Mouse (Mus musculus) heart, postnatal 0 days (tissue): ENCODE data around the gene Dmrt2. TPM values are rescaled to one million over a fixed set of nuclear protein-coding genes. Genes with fewer than 3 reads are reported as not detected.
A peak's percentile ranks its signal among the peaks of the same experiment; 100 is the strongest.

Experiments
- ATAC-seq: fragments of 200-750 bp; cut with Nextera tagmentation; 2 replicates; pipeline ENCODE4 v1.8.0; 2017; ENCODE audit warnings: low read depth, moderate number of reproducible peaks, moderate library complexity; ENCODE audit not compliant: insufficient read depth
- DNase-seq: peaks from one replicate; pipeline ENCODE4 v3.0.0-alpha.2; 2016; ENCODE audit warnings: low spot score
- H3K27ac ChIP-seq: fragments of 300-500 bp; sonication (generic); 2 replicates; pipeline ENCODE4 v1.5.1; 2014; ENCODE audit warnings: low read depth, mild to moderate bottlenecking
- H3K27me3 ChIP-seq: fragments of 300-500 bp; sonication (generic); 2 replicates; pipeline ENCODE4 v1.6.1; 2014; ENCODE audit warnings: low read length, mixed read lengths; ENCODE audit not compliant: control insufficient read depth, insufficient read depth
- H3K36me3 ChIP-seq: fragments of 300-500 bp; sonication (generic); replicated peaks from 2 replicates; pipeline ENCODE4 v1.6.1; 2014; ENCODE audit warnings: low read length, mixed read lengths; ENCODE audit not compliant: control insufficient read depth, insufficient read depth
- H3K4me1 ChIP-seq: fragments of 300-500 bp; sonication (generic); 2 replicates; pipeline ENCODE4 v1.6.1; 2014; ENCODE audit warnings: antibody characterized with exemption; ENCODE audit not compliant: control insufficient read depth, insufficient read depth
- H3K4me2 ChIP-seq: fragments of 300-500 bp; sonication (generic); 2 replicates; pipeline ENCODE4 v1.6.1; 2014; ENCODE audit warnings: low read depth, mild to moderate bottlenecking, low read length, moderate library complexity
- H3K4me3 ChIP-seq: fragments of 300-500 bp; sonication (generic); 2 replicates; pipeline ENCODE4 v1.5.1; 2014; ENCODE audit warnings: low read depth, low read length
- H3K9ac ChIP-seq: fragments of 300-500 bp; sonication (generic); replicated peaks from 2 replicates; pipeline ENCODE4 v1.6.1; 2014; ENCODE audit warnings: low read depth, low read length, mixed read lengths
- H3K9me3 ChIP-seq: fragments of 300-500 bp; sonication (generic); replicated peaks from 2 replicates; pipeline ENCODE4 v1.6.1; 2016; ENCODE audit warnings: low read length; ENCODE audit not compliant: control insufficient read depth
- CTCF ChIP-seq: IDR thresholded peaks from 2 replicates; pipeline ENCODE4 v1.5.1; 2016; ENCODE audit warnings: antibody characterized with exemption, control low read depth, low read depth
- EP300 ChIP-seq: IDR thresholded peaks from 2 replicates; pipeline ENCODE4 v1.6.1; 2016; ENCODE audit warnings: antibody characterized with exemption, low read depth
- WGBS: fragments of 180-500 bp; shearing (Covaris S2); extraction: QIAGEN DNeasy Blood & Tissue Kit; methylation state at CpG from one replicate; pipeline ENCODE4 v1.1.7; 2014; 5-methylcytosine and 5-hydroxymethylcytosine counted together
- polyA plus RNA-seq: library from polyadenylated mRNA; unstranded; fragments of >200 nt; fragmentation: Nextera tagmentation; extraction: Ambion mirVana; gene quantifications from 2 replicates; pipeline ENCODE4 v1.2.1, GENCODE M21; 2015
- total RNA-seq: library from RNA; depleted of rRNA; stranded (reverse); fragments of >200 nt; gene quantifications from 2 replicates; pipeline ENCODE4 v1.2.3, GENCODE M21; 2014; ENCODE audit warnings: low replicate concordance

Dmrt2 gene
- total and polyA plus RNA-seq, 2 experiments from 2014 or later: not detected

GRCm38 (mm10) chr19:25665486-25666339 is 6.5 kb upstream of the Dmrt2 start:
- Histone ChIP-seq H3K27me3 (peaks cover 82% of the 10 kb centered on the region), H3K9me3 (no peaks in the 10 kb centered on the region), H3K4me2 (no peak overlapping the region; the same call in 1 of the 2 replicates), H3K27ac (no peak overlapping the region), H3K4me3 (no peak overlapping the region), H3K4me1 (no peaks in the 10 kb centered on the region), H3K36me3 (no peaks in the 10 kb centered on the region), H3K9ac (no peak overlapping the region)
- ATAC-seq (no peak), DNase-seq (no peak)
- TF ChIP-seq CTCF (no peak), EP300 (no peak)
- 4% methylated on average over 31 of the region's 31 CpGs for WGBS

GRCm38 (mm10) chr19:25667836-25668235 is 4.4 kb upstream of the Dmrt2 start:
- no peaks in the 10 kb centered on the region for H3K9me3 ChIP-seq
- no peak overlapping the region for H3K4me2 ChIP-seq
- TF ChIP-seq EP300: no peak
- no peak for TF ChIP-seq CTCF
- no peak for ATAC-seq
- no peak overlapping the region for H3K9ac ChIP-seq
- 18% methylated on average over 4 of the region's 4 CpGs for WGBS
- peaks cover 95% of the 10 kb centered on the region for H3K27me3 ChIP-seq
- no peaks in the 10 kb centered on the region for H3K36me3 ChIP-seq
- no peak overlapping the region for H3K27ac ChIP-seq
- no peak for DNase-seq
- peaks cover 7% of the 10 kb centered on the region; the same call in 1 of the 2 replicates for H3K4me1 ChIP-seq
- no peak overlapping the region for H3K4me3 ChIP-seq

GRCm38 (mm10) chr19:25669593-25670248 is 2.5 kb upstream of the Dmrt2 start:
- TF ChIP-seq EP300 (no peak), CTCF (no peak)

GRCm38 (mm10) chr19:25670571-25671285 is 1.5 kb upstream of the Dmrt2 start:
- peaks cover 7% of the 10 kb centered on the region; the same call in 1 of the 2 replicates for H3K4me1 ChIP-seq
- no peaks in the 10 kb centered on the region for H3K36me3 ChIP-seq
- no peak overlapping the region for H3K4me3 ChIP-seq
- ATAC-seq (no peak), DNase-seq (no peak)
- peaks cover 98% of the 10 kb centered on the region for H3K27me3 ChIP-seq
- no peak overlapping the region for H3K4me2 ChIP-seq
- H3K9me3 ChIP-seq: no peaks in the 10 kb centered on the region
- no peak overlapping the region for H3K27ac ChIP-seq
- no peak overlapping the region for H3K9ac ChIP-seq
- no peak for TF ChIP-seq EP300
- 5% methylated on average over 17 of the region's 17 CpGs for WGBS

More at GRCm38 (mm10) chr19:25669593-25670248, 2.5 kb upstream of the Dmrt2 start:
- ATAC-seq (no peak), DNase-seq (no peak)
- no peak overlapping the region for H3K4me2 ChIP-seq
- H3K27ac ChIP-seq: no peak overlapping the region
- no peaks in the 10 kb centered on the region for H3K9me3 ChIP-seq
- H3K27me3 ChIP-seq: peaks cover 99% of the 10 kb centered on the region
- no peak overlapping the region for H3K4me3 ChIP-seq
- WGBS: 10% methylated on average over 3 of the region's 3 CpGs
- no peaks in the 10 kb centered on the region for H3K36me3 ChIP-seq
- H3K9ac ChIP-seq: no peak overlapping the region
- H3K4me1 ChIP-seq: peaks cover 7% of the 10 kb centered on the region; the same call in 1 of the 2 replicates

GRCm38 (mm10) chr19:25671681-25672080 is 530 bp upstream of the Dmrt2 start:
- DNase-seq: no peak
- peaks cover 98% of the 10 kb centered on the region for H3K27me3 ChIP-seq
- H3K4me2 ChIP-seq: peak overlapping the region; percentile 69
- H3K4me3 ChIP-seq: peak overlapping the region; percentile 44
- no peak for ATAC-seq
- no peak overlapping the region for H3K9ac ChIP-seq
- H3K27ac ChIP-seq: no peak overlapping the region
- peaks cover 7% of the 10 kb centered on the region; the same call in 1 of the 2 replicates for H3K4me1 ChIP-seq
- TF ChIP-seq CTCF (no peak), EP300 (no peak)
- H3K9me3 ChIP-seq: no peaks in the 10 kb centered on the region
- WGBS: 1% methylated on average over 14 of the region's 14 CpGs
- no peaks in the 10 kb centered on the region for H3K36me3 ChIP-seq
